Mouse (Mus musculus) cortical plate, adult 2 months (tissue): Measurements from ENCODE around the gene Mmp14. TPM values are rescaled to one million over a fixed set of nuclear protein-coding genes. Genes with fewer than 3 reads are reported as not detected.
A peak's percentile ranks its signal among the peaks of the same experiment; 100 is the strongest.

Experiments
- H3K27ac ChIP-seq: fragments of 200-500 bp; 2 replicates; pipeline ENCODE4 v1.5.1; 2012; ENCODE audit warnings: low read length, control low read depth, inconsistent platforms; ENCODE audit not compliant: insufficient read depth
- H3K4me1 ChIP-seq: fragments of 200-500 bp; 2 replicates; pipeline ENCODE4 v1.6.1; 2011; ENCODE audit warnings: low read length; ENCODE audit not compliant: control insufficient read depth, insufficient read depth
- H3K4me3 ChIP-seq: fragments of 200-500 bp; 2 replicates; pipeline ENCODE4 v1.5.1; 2011; ENCODE audit warnings: mild to moderate bottlenecking, low read length, control low read depth; ENCODE audit not compliant: insufficient read depth
- CTCF ChIP-seq: fragments of 200-500 bp; IDR thresholded peaks from 2 replicates; pipeline ENCODE4 v1.5.1; 2011; ENCODE audit warnings: mild to moderate bottlenecking, control low read depth, low read length; ENCODE audit not compliant: insufficient read depth; ENCODE audit errors: extremely low read depth
- POLR2A ChIP-seq: fragments of 200-500 bp; IDR thresholded peaks from 2 replicates; pipeline ENCODE4 v1.6.1; 2011; ENCODE audit warnings: mild to moderate bottlenecking, low read length, control low read depth; ENCODE audit not compliant: insufficient read depth; ENCODE audit errors: extremely low read depth
- polyA plus RNA-seq: library from polyadenylated mRNA; depleted of rRNA; stranded (reverse); fragments of >200 nt; gene quantifications from 2 replicates; pipeline ENCODE4 v1.2.3, GENCODE M21; 2012; rRNA removed

Mmp14 gene
- polyA plus RNA-seq, 1 experiment = 11.0 TPM

DNA sequence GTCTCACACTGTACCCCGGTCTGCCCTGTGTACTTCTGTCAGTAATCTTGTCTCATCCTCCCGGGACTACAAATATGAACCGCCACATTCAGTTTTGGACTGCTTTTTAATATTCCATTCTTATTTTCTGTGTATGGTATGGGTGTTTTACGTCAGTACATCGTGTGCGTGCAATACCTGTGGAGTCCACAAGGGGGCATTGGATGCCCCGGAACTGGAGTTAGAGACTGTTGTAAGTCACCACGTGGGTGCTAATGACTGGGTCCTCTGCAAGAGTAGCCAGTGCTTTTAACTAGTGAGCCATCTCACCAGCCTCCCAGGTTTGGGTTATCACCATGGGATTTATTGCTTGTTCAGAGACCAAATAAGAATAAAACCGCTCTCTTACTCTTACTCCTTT, 51.1 kb downstream of the Mmp14 start:
- Histone ChIP-seq H3K4me3 (no peak overlapping the region), H3K4me1 (peaks cover 1% of the 10 kb centered on the region; the same call in 1 of the 2 replicates), H3K27ac (no peak overlapping the region)
- peak; percentile 40; the same call in 1 of the 2 replicates for TF ChIP-seq CTCF
- no peak for TF ChIP-seq POLR2A

DNA sequence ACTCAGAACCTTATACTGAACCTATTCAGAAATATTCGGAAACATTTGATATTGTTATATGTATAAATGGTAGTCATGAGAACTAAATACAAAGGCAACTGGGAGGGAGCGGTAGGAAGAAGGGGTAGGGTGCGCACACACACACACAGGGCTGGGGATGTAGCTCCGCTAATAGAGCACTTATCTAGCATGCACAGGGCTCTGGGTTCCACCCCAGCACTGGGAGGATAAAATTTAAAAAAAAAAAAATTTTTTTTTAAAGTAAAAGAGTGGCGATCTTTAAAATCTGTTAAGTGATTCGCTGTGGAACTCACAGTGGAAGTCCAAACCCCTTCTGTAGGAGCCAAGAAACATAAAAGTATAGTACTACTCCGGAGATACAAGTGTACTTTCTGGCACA, 54.5 kb downstream of the Mmp14 start:
- no peak overlapping the region for H3K4me3 ChIP-seq
- no peak overlapping the region for H3K27ac ChIP-seq
- TF ChIP-seq POLR2A = no peak
- TF ChIP-seq CTCF = no peak
- peaks cover 1% of the 10 kb centered on the region; the same call in 1 of the 2 replicates for H3K4me1 ChIP-seq

DNA sequence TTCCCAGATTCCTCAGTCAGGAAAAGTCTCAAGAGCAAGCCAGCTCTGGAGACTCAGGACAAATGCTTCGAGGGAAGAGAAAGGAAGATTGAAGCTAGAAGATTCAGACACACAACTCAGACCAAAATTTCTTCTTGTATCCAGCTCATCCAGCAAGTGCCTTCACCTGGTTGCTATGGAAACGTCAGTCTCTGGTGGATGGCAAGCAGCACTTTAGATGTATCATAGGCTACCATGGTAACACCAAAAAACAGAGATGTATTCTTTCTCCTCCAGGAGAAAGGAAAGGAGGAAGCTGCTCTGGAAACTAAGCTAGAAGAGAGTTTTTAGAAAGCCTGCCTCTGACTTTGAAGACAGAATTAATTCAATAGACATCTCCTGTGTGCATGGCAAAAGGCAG, 56.3 kb downstream of the Mmp14 start:
- no peak for TF ChIP-seq POLR2A
- TF ChIP-seq CTCF = no peak
- Histone ChIP-seq H3K27ac (no peak overlapping the region), H3K4me3 (no peak overlapping the region), H3K4me1 (peaks cover 1% of the 10 kb centered on the region; the same call in 1 of the 2 replicates)

DNA sequence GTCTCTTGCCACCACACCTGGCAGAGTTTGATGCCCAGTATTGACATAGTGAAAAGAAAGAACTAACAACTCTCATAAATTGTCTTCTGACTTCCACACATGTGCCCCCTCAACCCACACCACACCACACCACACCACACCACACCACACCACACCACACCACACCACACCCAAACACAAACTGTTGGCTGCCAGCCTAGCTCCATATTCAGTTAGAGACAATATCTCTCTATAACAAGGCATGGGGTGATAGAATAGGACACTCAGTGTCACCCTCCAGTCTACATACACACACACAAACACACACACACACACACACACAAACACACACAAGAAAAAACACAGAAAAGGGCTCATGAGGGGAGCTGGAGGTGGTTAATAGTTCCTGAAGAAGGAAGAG, 56.9 kb downstream of the Mmp14 start:
- TF ChIP-seq POLR2A = no peak
- TF ChIP-seq CTCF = no peak
- Histone ChIP-seq H3K4me1 (peaks cover 1% of the 10 kb centered on the region; the same call in 1 of the 2 replicates), H3K4me3 (no peak overlapping the region), H3K27ac (no peak overlapping the region)

DNA sequence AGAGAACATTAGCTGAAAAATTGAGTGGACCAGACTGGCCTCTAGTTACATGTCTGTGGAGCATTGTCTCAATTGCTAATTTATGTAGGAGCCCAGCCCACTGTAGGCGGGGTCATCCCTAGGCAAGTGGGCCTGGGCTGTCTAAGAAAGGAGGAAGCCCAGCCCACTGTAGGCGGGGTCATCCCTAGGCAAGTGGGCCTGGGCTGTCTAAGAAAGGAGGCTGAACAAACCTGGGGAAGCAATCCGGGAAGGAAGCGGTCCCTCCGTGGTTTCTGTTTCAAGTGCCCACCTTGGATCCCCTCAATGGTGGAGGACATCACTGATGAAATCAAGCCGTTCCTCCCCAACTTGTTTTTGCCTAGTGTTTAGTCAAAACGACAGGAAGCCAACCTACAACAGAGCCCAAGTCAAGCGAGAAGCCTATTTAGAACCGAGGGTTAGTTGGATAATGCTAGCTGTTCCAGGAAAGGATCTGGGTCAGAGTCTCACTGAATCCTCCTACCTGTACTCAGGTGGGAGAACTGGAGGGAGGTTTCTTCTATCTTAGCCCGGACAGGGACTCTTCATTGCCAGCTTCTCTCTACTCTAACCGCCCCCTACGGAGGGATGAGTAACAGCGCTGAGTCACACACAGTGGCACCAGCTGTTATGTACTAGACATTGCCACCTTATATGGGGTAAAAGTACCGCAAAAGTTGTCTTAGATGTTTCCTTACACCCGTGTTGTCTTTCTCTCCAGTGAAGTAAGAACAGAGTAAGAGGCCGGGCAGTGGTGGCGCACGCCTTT, 61.1 kb downstream of the Mmp14 start:
- H3K4me3 ChIP-seq = no peak overlapping the region
- TF ChIP-seq CTCF = no peak
- TF ChIP-seq POLR2A = no peak
- no peak overlapping the region for H3K27ac ChIP-seq
- no peaks in the 10 kb centered on the region for H3K4me1 ChIP-seq

DNA sequence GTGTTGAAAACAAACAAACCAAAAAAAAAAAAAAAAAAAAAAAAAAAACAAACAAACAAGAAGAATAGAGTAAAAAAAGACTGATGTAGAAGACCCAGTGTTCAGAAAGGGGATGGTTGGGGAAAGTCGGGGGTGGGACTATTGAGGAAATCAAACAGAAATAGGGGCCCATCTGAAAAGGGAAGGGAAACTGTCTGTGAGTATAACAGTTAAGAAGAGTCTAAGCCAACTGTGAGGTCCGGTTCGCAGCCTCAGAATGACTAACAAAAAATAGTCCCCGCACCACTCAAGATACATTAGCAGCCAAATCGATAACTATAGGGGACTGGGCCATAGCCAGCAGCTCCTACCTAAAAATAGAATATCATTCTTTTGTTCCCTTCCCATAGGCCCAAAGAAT, 61.8 kb downstream of the Mmp14 start:
- Histone ChIP-seq H3K4me3 (no peak overlapping the region), H3K27ac (no peak overlapping the region), H3K4me1 (no peaks in the 10 kb centered on the region)
- TF ChIP-seq CTCF (no peak), POLR2A (no peak)

DNA sequence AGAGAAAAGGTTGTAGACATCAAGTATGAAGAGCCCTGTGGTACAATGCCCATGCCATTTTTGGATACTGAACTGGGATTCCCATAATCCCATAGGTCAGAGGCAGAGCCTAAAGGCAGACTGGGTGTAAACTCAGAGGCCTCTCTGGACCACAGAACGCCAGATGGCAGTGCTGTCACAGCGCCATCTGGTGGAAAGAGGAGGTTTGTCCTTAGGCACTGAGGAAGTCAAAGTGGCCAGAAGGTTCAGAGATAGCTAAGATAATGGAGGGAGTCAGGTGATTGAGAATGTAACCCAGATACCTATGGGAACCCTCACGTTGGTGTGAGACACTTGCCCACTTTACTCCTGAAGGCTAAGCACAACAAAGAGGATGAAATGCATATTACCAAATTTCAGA, 62.8 kb downstream of the Mmp14 start:
- H3K4me1 ChIP-seq = no peaks in the 10 kb centered on the region
- TF ChIP-seq CTCF (peak; percentile 81), POLR2A (no peak)
- no peak overlapping the region for H3K4me3 ChIP-seq
- H3K27ac ChIP-seq = no peak overlapping the region

Other genes with a start within 250 kb of the Mmp14 start
- 227 and 267 TPM in 2 replicates for gene Dad1, start 177.5 kb upstream of the Mmp14 start, polyA plus RNA-seq
- 47.8 and 55.7 TPM in 2 replicates for gene Abhd4, start 177.4 kb upstream of the Mmp14 start, polyA plus RNA-seq
- gene Olfr49, start 146.7 kb upstream of the Mmp14 start, polyA plus RNA-seq = not detected in 2 replicates
- gene Oxa1l, start 70.8 kb upstream of the Mmp14 start, polyA plus RNA-seq = 69.0 and 71.1 TPM in 2 replicates
- 2.5 and 3.1 TPM in 2 replicates for gene Slc7a7, start 13.8 kb upstream of the Mmp14 start, polyA plus RNA-seq
- 118 and 128 TPM in 2 replicates for gene Mrpl52, start 4.7 kb upstream of the Mmp14 start, polyA plus RNA-seq
- 33.0 and 33.3 TPM in 2 replicates for gene Lrp10, start 32.5 kb downstream of the Mmp14 start, polyA plus RNA-seq
- gene Rem2, start 44.5 kb downstream of the Mmp14 start, polyA plus RNA-seq = 6.0 and 7.9 TPM in 2 replicates
- gene Prmt5, start 85.9 kb downstream of the Mmp14 start, polyA plus RNA-seq = 52.6 and 54.8 TPM in 2 replicates
- 3.7 and 3.8 TPM in 2 replicates for gene Haus4, start 123.0 kb downstream of the Mmp14 start, polyA plus RNA-seq
- 2.3 and 3.0 TPM in 2 replicates for gene Ajuba, start 145.9 kb downstream of the Mmp14 start, polyA plus RNA-seq
- 5.2 and 5.8 TPM in 2 replicates for gene 4931414P19Rik, start 174.4 kb downstream of the Mmp14 start, polyA plus RNA-seq
- gene Psmb5, start 186.4 kb downstream of the Mmp14 start, polyA plus RNA-seq = 181 and 197 TPM in 2 replicates
- 0.17 and 0.23 TPM in 2 replicates for gene Psmb11, start 189.8 kb downstream of the Mmp14 start, polyA plus RNA-seq
- gene Gm17606, start 209.3 kb downstream of the Mmp14 start, polyA plus RNA-seq = not detected in 2 replicates
- 13.3 and 18.6 TPM in 2 replicates for gene Cdh24, start 209.8 kb downstream of the Mmp14 start, polyA plus RNA-seq